Mouse (Mus musculus): ENCODE results near the gene Cyba.

DNA sequence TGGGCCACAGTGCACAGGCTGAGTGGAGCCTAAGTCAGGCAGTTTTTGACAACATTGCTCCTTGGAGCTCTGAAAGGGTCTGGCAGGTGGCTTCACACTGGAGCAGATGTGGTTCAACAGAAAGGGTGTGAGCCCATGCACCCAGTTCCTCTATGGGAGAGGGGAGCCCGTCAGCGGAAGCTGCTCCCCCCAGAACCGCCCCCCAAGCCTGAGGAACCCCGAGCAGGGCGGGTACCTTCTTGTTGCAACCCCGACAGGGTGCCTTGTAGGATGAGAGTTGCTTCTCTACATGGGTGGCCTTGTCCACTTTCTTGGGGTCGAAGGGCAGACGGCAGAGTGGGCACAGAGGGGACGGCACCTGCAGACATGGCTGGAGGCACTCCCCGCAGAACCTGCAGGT lies 37.2 kb upstream of the Cyba start:
- TF ChIP-seq CTCF (IDR thresholded peaks at IDR 0.05; ENCODE audit: low read depth), result no peak
- no peak for TF ChIP-seq EP300 (IDR thresholded peaks at IDR 0.05; ENCODE audit: low read depth)

Data from liver, embryonic 14.5 days (tissue).